Mouse (Mus musculus): ENCODE data around the gene Amh. TPM values are rescaled to one million over a fixed set of nuclear protein-coding genes. Genes with fewer than 3 reads are reported as not detected.
"Not testable (repeated sequence)": the region's sequence is repeated elsewhere in the genome, so short reads cannot be mapped to it uniquely, and the experiment has no call there.

The Amh gene
- polyA plus RNA-seq, 1 experiment from 2014 or later, result not detected

DNA sequence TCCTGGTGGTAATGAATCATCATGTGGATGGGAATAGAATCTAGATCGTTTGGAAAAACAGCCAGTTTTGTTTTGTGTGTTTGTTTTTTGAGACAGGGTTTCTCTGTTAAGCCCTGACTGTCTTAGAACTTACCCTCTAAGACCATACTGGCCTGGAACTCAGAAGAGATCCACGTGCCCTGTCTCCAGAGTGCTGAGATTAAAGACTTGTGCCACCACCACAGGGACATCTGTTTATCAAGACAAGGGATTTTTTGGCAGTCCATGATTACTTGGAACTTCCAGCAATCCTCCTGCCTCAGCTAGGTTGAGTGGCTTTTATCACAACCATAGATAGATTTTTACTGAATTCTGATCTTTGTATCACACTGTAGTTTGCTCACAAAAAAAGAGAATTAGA is 19.8 kb downstream of the Amh start:
- no peak for ATAC-seq
- WGBS, result 76% methylated on average over 2 of the region's 2 CpGs
- Histone ChIP-seq H3K4me2 (replicated peaks) (no peak overlapping the region), H3K4me3 (replicated peaks) (no peak overlapping the region), H3K9ac (replicated peaks) (no peak overlapping the region), H3K27me3 (no peaks in the 10 kb centered on the region), H3K4me1 (replicated peaks) (peaks cover 22% of the 10 kb centered on the region), H3K9me3 (no peaks in the 10 kb centered on the region), H3K36me3 (peaks cover 13% of the 10 kb centered on the region), H3K27ac (no peak overlapping the region)

- Histone ChIP-seq H3K9ac (replicated peaks) (peak within 1 kb of the TSS; percentile 92), H3K4me2 (replicated peaks) (peak within 1 kb of the TSS; percentile 100), H3K9me3 (no peaks in the 10 kb centered on the region), H3K4me1 (replicated peaks) (peaks cover 36% of the 10 kb centered on the region), H3K4me3 (replicated peaks) (peak within 1 kb of the TSS; percentile 86), H3K36me3 (peaks cover 25% of the 10 kb centered on the region), H3K27ac (peak within 1 kb of the TSS; percentile 94), H3K27me3 (no peaks in the 10 kb centered on the region)
- WGBS, result under 1% methylated on average over 70 of the region's 82 CpGs
- peak; percentile 97 for ATAC-seq
These were observed 21.4 kb downstream of the Amh start, which contains the start of gene Oaz1 for GRCm38 (mm10) chr10:80826151-80827062. Gene Oaz1 (plus strand): TSS chr10:80826656.

- 7% methylated on average over 29 of the region's 29 CpGs for WGBS
- peak overlapping the region; percentile 94 for H3K27ac ChIP-seq
- peak overlapping the region; percentile 92 for H3K9ac ChIP-seq (replicated peaks)
- peaks cover 39% of the 10 kb centered on the region for H3K4me1 ChIP-seq (replicated peaks)
- H3K4me3 ChIP-seq (replicated peaks), result peak overlapping the region; percentile 86
- H3K4me2 ChIP-seq (replicated peaks), result peak overlapping the region; percentile 100
- H3K27me3 ChIP-seq, result no peaks in the 10 kb centered on the region
- no peaks in the 10 kb centered on the region for H3K9me3 ChIP-seq
- ATAC-seq, result no peak
- H3K36me3 ChIP-seq, result peaks cover 25% of the 10 kb centered on the region
These were observed 22.2 kb downstream of the Amh start for GRCm38 (mm10) chr10:80827063-80827869.

GRCm38 (mm10) chr10:80827870-80828420 is 22.9 kb downstream of the Amh start:
- no peaks in the 10 kb centered on the region for H3K9me3 ChIP-seq
- no peak overlapping the region for H3K27ac ChIP-seq
- peaks cover 46% of the 10 kb centered on the region for H3K4me1 ChIP-seq (replicated peaks)
- H3K27me3 ChIP-seq, result no peaks in the 10 kb centered on the region
- H3K4me2 ChIP-seq (replicated peaks), result peak overlapping the region; percentile 100
- H3K4me3 ChIP-seq (replicated peaks), result peak overlapping the region; percentile 86
- H3K9ac ChIP-seq (replicated peaks), result peak overlapping the region; percentile 92
- H3K36me3 ChIP-seq, result peaks cover 25% of the 10 kb centered on the region
- no peak for ATAC-seq
- WGBS, result 82% methylated on average over 10 of the region's 10 CpGs

DNA sequence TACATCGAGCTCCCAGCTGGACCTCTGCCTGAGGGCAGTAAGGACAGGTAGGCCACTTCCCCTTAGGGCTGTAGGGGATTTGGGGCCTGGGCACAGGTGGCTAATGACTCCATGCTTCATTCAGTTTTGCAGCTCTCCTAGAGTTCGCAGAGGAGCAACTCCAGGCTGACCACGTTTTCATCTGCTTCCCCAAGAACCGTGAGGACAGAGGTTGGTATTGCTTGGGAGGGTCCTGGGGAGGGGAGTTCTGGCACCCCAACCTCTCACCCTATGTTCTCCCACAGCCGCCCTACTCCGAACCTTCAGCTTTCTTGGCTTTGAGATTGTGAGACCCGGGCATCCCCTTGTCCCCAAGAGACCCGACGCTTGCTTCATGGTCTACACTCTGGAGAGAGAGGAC is 23.5 kb downstream of the Amh start:
- peak overlapping the region; percentile 100 for H3K4me2 ChIP-seq (replicated peaks)
- H3K27me3 ChIP-seq, H3K27ac ChIP-seq, H3K9me3 ChIP-seq, ATAC-seq: not testable (repeated sequence)
- peak overlapping the region; percentile 86 for H3K4me3 ChIP-seq (replicated peaks)
- 0 out of 2 replicates have a peak overlapping the region, but pooled peaks have one; percentile 92 for H3K9ac ChIP-seq (replicated peaks)
- WGBS, result 84% methylated on average over 8 of the region's 9 CpGs
- H3K4me1 ChIP-seq (replicated peaks), result peaks cover 48% of the 10 kb centered on the region
- peaks cover 25% of the 10 kb centered on the region for H3K36me3 ChIP-seq

GRCm38 (mm10) chr10:80829359-80830278 is 24.6 kb downstream of the Amh start:
- peaks cover 48% of the 10 kb centered on the region for H3K4me1 ChIP-seq (replicated peaks)
- peaks cover 25% of the 10 kb centered on the region for H3K36me3 ChIP-seq
- ATAC-seq, result no peak
- peaks cover 17% of the 10 kb centered on the region for H3K27me3 ChIP-seq
- no peaks in the 10 kb centered on the region for H3K9me3 ChIP-seq
- H3K4me2 ChIP-seq (replicated peaks), result 0 out of 2 replicates have a peak overlapping the region, but pooled peaks have one; percentile 2
- WGBS, result 74% methylated on average over 1 of the region's 1 CpGs
- H3K27ac ChIP-seq, result no peak overlapping the region
- no peak overlapping the region for H3K4me3 ChIP-seq (replicated peaks)
- 0 out of 2 replicates have a peak overlapping the region, but pooled peaks have one; percentile 21 for H3K9ac ChIP-seq (replicated peaks)

- Histone ChIP-seq H3K27me3 (peaks cover 32% of the 10 kb centered on the region), H3K9ac (replicated peaks) (no peak overlapping the region), H3K36me3 (peaks cover 25% of the 10 kb centered on the region), H3K9me3 (no peaks in the 10 kb centered on the region), H3K4me1 (replicated peaks) (peaks cover 58% of the 10 kb centered on the region), H3K27ac (0 out of 2 replicates have a peak overlapping the region, but pooled peaks have one; percentile 14), H3K4me3 (replicated peaks) (no peak overlapping the region), H3K4me2 (replicated peaks) (no peak overlapping the region)
- ATAC-seq, result no peak
- WGBS, result 3% methylated on average over 9 of the region's 9 CpGs
These were observed 26.1 kb downstream of the Amh start for GRCm38 (mm10) chr10:80831136-80831535.

DNA sequence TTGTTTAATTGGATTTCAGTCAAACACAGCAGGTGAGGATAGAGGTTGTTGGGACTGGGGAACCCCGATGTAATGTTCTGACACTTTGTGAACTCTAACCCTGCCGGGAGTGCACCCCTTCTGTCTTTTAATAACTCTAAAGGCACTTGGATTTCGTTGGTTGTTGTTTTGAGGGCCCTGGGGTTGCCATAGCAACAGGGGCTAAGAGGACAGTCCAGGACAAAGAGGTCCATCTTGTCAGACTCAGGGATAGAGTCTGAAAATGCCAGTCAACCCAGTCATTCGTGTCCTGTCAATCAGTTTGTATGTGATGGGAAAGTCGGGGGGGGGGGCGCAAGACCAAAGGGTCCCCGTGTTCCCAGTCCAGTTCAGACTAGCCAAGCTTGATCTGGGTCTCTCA is 27.8 kb downstream of the Amh start:
- Histone ChIP-seq H3K9me3 (no peaks in the 10 kb centered on the region), H3K36me3 (peaks cover 25% of the 10 kb centered on the region), H3K27ac (no peak overlapping the region), H3K9ac (replicated peaks) (no peak overlapping the region), H3K4me2 (replicated peaks) (no peak overlapping the region), H3K4me1 (replicated peaks) (peaks cover 54% of the 10 kb centered on the region), H3K4me3 (replicated peaks) (no peak overlapping the region), H3K27me3 (peaks cover 42% of the 10 kb centered on the region)
- no peak for ATAC-seq
- WGBS, result 30% methylated on average over 7 of the region's 7 CpGs

- Histone ChIP-seq H3K4me3 (replicated peaks) (0 out of 2 replicates have a peak overlapping the region, but pooled peaks have one; percentile 1), H3K9ac (replicated peaks) (peak overlapping the region; percentile 32), H3K4me2 (replicated peaks) (peak overlapping the region; percentile 1; the same call in 1 of the 2 replicates), H3K27ac (no peak overlapping the region), H3K27me3 (peaks cover 42% of the 10 kb centered on the region), H3K4me1 (replicated peaks) (peaks cover 38% of the 10 kb centered on the region), H3K9me3 (no peaks in the 10 kb centered on the region), H3K36me3 (peaks cover 4% of the 10 kb centered on the region; the same call in 1 of the 2 replicates)
- WGBS, result 51% methylated on average over 30 of the region's 30 CpGs
- ATAC-seq, result peak; percentile 31; the same call in 1 of the 2 replicates
These were observed 30.6 kb downstream of the Amh start for GRCm38 (mm10) chr10:80835617-80836016.

DNA sequence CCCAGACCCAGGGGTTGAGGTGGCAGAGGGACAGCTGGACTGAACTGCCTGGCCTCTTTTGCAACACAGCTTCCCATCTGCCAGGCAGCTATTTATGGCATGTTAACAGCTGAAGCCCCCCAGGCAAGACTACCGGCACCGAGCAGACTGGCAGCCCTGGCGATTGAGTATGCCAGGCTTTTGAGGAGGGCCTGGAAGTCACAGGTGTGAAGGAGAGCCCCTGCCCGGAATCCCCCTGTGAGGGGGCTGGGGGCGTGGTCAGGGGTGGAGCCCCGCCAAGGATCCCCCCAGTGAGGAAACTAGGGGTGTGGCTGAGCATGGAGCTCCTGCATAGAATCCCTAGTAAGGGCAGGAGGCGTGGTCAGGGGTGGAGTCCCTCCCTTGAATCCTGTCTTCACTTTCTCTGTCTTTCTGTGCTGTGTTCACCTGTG is 31.9 kb downstream of the Amh start:
- Histone ChIP-seq H3K4me2 (replicated peaks) (no peak overlapping the region), H3K4me3 (replicated peaks) (no peak overlapping the region), H3K27ac (no peak overlapping the region), H3K9me3 (no peaks in the 10 kb centered on the region), H3K9ac (replicated peaks) (no peak overlapping the region), H3K36me3 (no peaks in the 10 kb centered on the region), H3K4me1 (replicated peaks) (peaks cover 29% of the 10 kb centered on the region), H3K27me3 (peaks cover 51% of the 10 kb centered on the region)
- WGBS, result 53% methylated on average over 7 of the region's 7 CpGs
- no peak for ATAC-seq

GRCm38 (mm10) chr10:80837827-80838226 is 32.8 kb downstream of the Amh start:
- no peak overlapping the region for H3K9ac ChIP-seq (replicated peaks)
- H3K4me2 ChIP-seq (replicated peaks), result no peak overlapping the region
- ATAC-seq, result no peak
- peaks cover 59% of the 10 kb centered on the region for H3K27me3 ChIP-seq
- H3K4me1 ChIP-seq (replicated peaks), result peaks cover 22% of the 10 kb centered on the region
- no peaks in the 10 kb centered on the region for H3K9me3 ChIP-seq
- no peaks in the 10 kb centered on the region for H3K36me3 ChIP-seq
- H3K27ac ChIP-seq, result no peak overlapping the region
- 21% methylated on average over 2 of the region's 2 CpGs for WGBS
- no peak overlapping the region for H3K4me3 ChIP-seq (replicated peaks)
